Mouse (Mus musculus) bone marrow, adult 2 months (tissue): ENCODE data around the gene Cldnd2. TPM values are rescaled to one million over a fixed set of nuclear protein-coding genes. Genes with fewer than 3 reads are reported as not detected.

Source experiments
- H3K27ac ChIP-seq: fragments of 200-500 bp; 2 replicates; pipeline ENCODE4 v1.5.1; 2012; ENCODE audit warnings: low read depth, mild to moderate bottlenecking, control low read depth, inconsistent platforms, low read length; ENCODE audit not compliant: control insufficient read depth, poor library complexity, insufficient read depth
- H3K4me1 ChIP-seq: fragments of 200-500 bp; 2 replicates; pipeline ENCODE4 v1.6.1; 2011; ENCODE audit warnings: low read length; ENCODE audit not compliant: control insufficient read depth, insufficient read depth
- H3K4me3 ChIP-seq: fragments of 200-500 bp; replicated peaks from 2 replicates; pipeline ENCODE3; 2011; ENCODE audit warnings: mild to moderate bottlenecking, low read depth, low read length, control low read depth; ENCODE audit not compliant: control insufficient read depth
- CTCF ChIP-seq: fragments of 200-500 bp; IDR thresholded peaks from 2 replicates; pipeline ENCODE4 v1.5.1; 2011; ENCODE audit warnings: low read length, control low read depth; ENCODE audit not compliant: control insufficient read depth, insufficient read depth
- POLR2A ChIP-seq: fragments of 200-500 bp; IDR thresholded peaks from 2 replicates; pipeline ENCODE4 v1.6.1; 2011; ENCODE audit warnings: low read depth, mild to moderate bottlenecking, control low read depth, low read length, borderline replicate concordance; ENCODE audit not compliant: control insufficient read depth
- WGBS: fragments of 180-500 bp; shearing (Covaris S2); methylation state at CpG from one replicate; pipeline ENCODE4 v1.1.7; 2018; 5-methylcytosine and 5-hydroxymethylcytosine counted together
- polyA plus RNA-seq: library from polyadenylated mRNA; stranded (reverse); fragments of >200 nt; gene quantifications from 2 replicates; pipeline ENCODE4 v1.2.4, GENCODE M21; 2011; ENCODE audit warnings: low replicate concordance; ENCODE audit not compliant: missing spikeins, insufficient read depth, insufficient read length

The Cldnd2 gene
- polyA plus RNA-seq, 1 experiment, result 4.7 TPM

DNA sequence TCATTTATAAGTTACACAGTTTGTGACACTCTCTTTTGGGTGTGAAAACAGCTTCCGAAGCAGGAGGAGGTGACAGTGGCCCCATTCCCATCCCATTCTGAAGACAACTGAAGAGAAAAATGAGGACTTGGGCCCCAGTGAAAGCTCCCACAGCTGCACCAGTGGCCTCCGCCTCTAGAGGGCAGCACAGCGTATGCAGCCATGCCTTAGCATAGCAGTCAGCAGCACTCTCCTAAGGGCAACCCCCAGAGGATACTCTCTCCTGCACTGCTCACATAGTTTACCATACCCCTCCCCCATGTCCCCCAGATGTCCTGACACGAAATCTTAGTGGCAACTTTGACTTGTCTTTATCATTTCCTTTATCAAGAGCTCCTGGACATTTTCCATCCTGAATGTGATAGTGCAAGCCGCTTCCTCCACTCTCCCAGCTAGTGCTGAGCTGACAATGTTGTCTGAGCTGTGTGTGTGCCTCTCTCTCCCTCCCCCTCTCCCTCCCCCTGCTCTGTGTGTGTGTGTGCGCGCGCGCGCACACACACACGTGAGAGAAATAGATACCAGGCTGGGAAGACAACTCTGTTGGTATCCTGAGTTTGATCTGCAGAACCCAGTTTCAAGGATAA lies 17.5 kb upstream of the Cldnd2 start:
- Histone ChIP-seq H3K4me1 (no peaks in the 10 kb centered on the region; the same call in 1 of the 2 replicates), H3K4me3 (no peak overlapping the region), H3K27ac (no peak overlapping the region)
- 22% methylated on average over 11 of the region's 11 CpGs for WGBS
- TF ChIP-seq CTCF, result peak; percentile 96
- no peak for TF ChIP-seq POLR2A

DNA sequence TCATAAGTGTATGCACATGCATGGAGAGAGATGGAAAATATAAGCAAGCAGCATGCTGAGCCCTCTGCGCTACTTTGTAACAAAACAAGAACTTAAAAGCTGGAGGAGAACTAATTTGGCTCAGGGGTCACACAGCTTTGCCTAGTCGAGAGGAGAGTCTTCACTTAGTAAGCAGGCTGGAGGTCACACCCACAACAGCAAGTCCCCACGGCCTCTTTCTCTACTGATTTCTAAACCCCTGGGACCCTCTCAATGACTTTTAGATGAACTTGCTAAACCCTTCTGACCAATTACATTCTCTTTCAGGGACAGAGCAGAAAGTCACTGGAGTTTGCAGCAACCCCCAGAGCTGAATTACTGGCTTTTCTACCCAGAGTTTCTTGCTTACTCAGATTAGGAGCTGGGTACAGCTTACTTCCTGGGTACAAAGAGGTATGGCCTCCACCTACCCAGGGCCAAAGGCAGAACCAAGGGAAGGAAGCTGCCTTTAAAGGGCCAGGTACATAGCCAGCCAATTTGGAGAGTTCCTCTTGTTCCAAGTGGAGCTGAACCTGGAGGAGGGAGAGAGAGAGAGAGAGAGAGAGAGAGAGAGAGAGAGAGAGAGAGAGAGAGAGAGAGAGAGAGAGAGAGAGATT lies 16.5 kb upstream of the Cldnd2 start:
- no peaks in the 10 kb centered on the region; the same call in 1 of the 2 replicates for H3K4me1 ChIP-seq
- H3K4me3 ChIP-seq, result no peak overlapping the region
- 41% methylated on average over 3 of the region's 3 CpGs for WGBS
- H3K27ac ChIP-seq, result no peak overlapping the region
- no peak for TF ChIP-seq CTCF

DNA sequence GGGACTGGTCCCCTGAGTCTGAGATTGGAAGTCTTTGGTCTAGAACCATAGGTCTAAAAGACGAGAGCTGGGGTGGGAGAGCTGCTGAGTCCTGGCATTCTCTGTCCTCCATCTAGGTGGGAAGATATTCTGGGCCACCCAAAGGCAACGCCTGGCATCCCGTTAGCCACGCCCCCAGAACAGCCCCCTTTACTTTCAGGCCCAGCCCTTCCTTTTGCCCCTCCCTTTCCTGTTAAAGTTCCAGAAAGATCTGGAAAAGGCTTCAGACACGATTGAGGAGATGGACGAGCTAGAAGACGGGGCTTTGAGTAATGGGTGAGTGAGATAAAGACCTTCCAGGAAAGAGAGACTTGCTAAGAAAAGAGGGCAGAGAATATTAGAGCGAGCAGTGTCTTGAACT lies 13.2 kb upstream of the Cldnd2 start, which contains the start of gene Lim2:
Gene Lim2, plus strand, starts transcription at position 265 of the 400 bp plus-strand sequence.
- Histone ChIP-seq H3K27ac (no peak within 1 kb of the TSS), H3K4me1 (no peaks in the 10 kb centered on the region; the same call in 1 of the 2 replicates), H3K4me3 (no peak within 1 kb of the TSS)
- 60% methylated on average over 8 of the region's 8 CpGs for WGBS
- TF ChIP-seq POLR2A (no peak), CTCF (no peak)

DNA sequence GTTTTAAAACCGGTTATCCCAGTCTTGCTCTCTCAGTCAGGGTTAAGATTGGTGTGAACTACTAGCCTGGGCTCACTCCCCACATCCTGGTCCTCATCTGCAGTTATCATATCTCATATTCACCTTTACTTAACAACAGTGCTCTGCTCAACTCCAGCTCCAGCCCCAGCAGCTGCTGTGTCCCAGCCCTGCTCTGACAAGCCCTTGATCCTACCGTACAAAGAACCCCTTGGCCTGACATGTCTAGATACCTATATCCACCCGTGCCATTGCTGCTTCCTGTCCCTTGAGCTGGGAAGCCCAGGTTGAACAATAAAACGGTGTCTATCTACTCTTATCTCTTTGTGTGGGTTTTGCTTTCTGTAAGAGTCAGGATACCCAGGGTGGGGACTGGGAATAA lies 11.1 kb upstream of the Cldnd2 start:
- no peaks in the 10 kb centered on the region for H3K4me1 ChIP-seq
- 52% methylated on average over 4 of the region's 4 CpGs for WGBS
- no peak overlapping the region for H3K4me3 ChIP-seq
- TF ChIP-seq POLR2A, result no peak
- TF ChIP-seq CTCF, result no peak
- no peak overlapping the region for H3K27ac ChIP-seq

GRCm38 (mm10) chr7:43432891-43433290 lies 7.7 kb upstream of the Cldnd2 start:
- TF ChIP-seq POLR2A, result no peak
- no peak for TF ChIP-seq CTCF
- 68% methylated on average over 4 of the region's 4 CpGs for WGBS

GRCm38 (mm10) chr7:43434676-43435075 lies 5.9 kb upstream of the Cldnd2 start:
- WGBS, result 74% methylated on average over 5 of the region's 5 CpGs

More at GRCm38 (mm10) chr7:43432891-43433290, 7.7 kb upstream of the Cldnd2 start:
- H3K27ac ChIP-seq, result no peak overlapping the region
- no peak overlapping the region for H3K4me3 ChIP-seq
- peaks cover 3% of the 10 kb centered on the region; the same call in 1 of the 2 replicates for H3K4me1 ChIP-seq

GRCm38 (mm10) chr7:43436341-43437255 lies 4.0 kb upstream of the Cldnd2 start, which contains the start of gene Nkg7:
Gene Nkg7, plus strand, starts transcription at chr7:43437073.
- WGBS, result 16% methylated on average over 10 of the region's 10 CpGs
- peaks cover 5% of the 10 kb centered on the region; the same call in 1 of the 2 replicates for H3K4me1 ChIP-seq
- peak within 1 kb of the TSS; percentile 52 for H3K27ac ChIP-seq
- TF ChIP-seq POLR2A, result no peak
- 0 out of 2 replicates have a peak, but pooled peaks have one; percentile 5 for TF ChIP-seq CTCF
- peak within 1 kb of the TSS; percentile 40 for H3K4me3 ChIP-seq

More at GRCm38 (mm10) chr7:43434676-43435075, 5.9 kb upstream of the Cldnd2 start:
- H3K27ac ChIP-seq, result no peak overlapping the region
- TF ChIP-seq CTCF, result no peak
- TF ChIP-seq POLR2A, result no peak
- peaks cover 5% of the 10 kb centered on the region; the same call in 1 of the 2 replicates for H3K4me1 ChIP-seq
- no peak overlapping the region for H3K4me3 ChIP-seq

DNA sequence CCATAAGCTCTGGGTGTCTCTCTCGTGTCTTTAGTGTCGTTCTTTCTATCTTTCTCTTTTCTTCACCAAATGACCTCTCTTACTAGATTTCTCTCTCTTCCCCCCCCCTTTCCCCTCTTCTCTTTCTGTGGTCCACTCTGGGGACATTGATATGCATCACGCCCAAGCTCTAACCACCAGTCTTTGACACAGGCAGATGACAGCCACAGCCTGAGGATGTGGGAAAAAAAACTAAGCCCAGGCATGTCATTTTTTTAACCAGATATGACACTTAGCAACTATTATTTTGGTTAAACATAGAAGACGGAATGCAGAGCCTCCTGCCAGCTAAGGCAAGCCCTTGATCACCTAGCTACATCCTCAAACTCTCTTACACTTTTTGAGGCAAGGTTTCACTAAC lies 2.0 kb upstream of the Cldnd2 start:
- TF ChIP-seq POLR2A (no peak), CTCF (no peak)
- peak overlapping the region; percentile 45 for H3K4me3 ChIP-seq
- H3K27ac ChIP-seq, result no peak overlapping the region
- peaks cover 7% of the 10 kb centered on the region; the same call in 1 of the 2 replicates for H3K4me1 ChIP-seq
- WGBS, result 14% methylated on average over 4 of the region's 4 CpGs
